Mouse (Mus musculus): ENCODE data around the gene Runx1. TPM values are rescaled to one million over a fixed set of nuclear protein-coding genes. Genes with fewer than 3 reads are reported as not detected.

Runx1 gene
- polyA plus RNA-seq, 1 experiment from 2014 or later = 4.9 TPM

GRCm38 (mm10) chr16:92627262-92627661 lies 198.7 kb downstream of the Runx1 start:
- no peak overlapping the region for H3K9ac ChIP-seq (replicated peaks)
- H3K36me3 ChIP-seq = no peaks in the 10 kb centered on the region
- no peak overlapping the region for H3K4me3 ChIP-seq (replicated peaks)
- H3K4me2 ChIP-seq = no peak overlapping the region
- H3K4me1 ChIP-seq (replicated peaks) = peaks cover 69% of the 10 kb centered on the region
- no peak for ATAC-seq (ENCODE audit: insufficient number of reproducible peaks, insufficient read depth, low FRiP score, low TSS enrichment, low read depth)
- 9% methylated on average over 6 of the region's 6 CpGs for WGBS
- no peaks in the 10 kb centered on the region for H3K27me3 ChIP-seq
- peak overlapping the region; percentile 84 for H3K27ac ChIP-seq
- H3K9me3 ChIP-seq = no peaks in the 10 kb centered on the region

GRCm38 (mm10) chr16:92623953-92624352 lies 202.0 kb downstream of the Runx1 start:
- Histone ChIP-seq H3K27ac (no peak overlapping the region), H3K9me3 (no peaks in the 10 kb centered on the region), H3K4me3 (replicated peaks) (no peak overlapping the region), H3K27me3 (no peaks in the 10 kb centered on the region), H3K4me2 (no peak overlapping the region), H3K36me3 (no peaks in the 10 kb centered on the region), H3K9ac (replicated peaks) (no peak overlapping the region), H3K4me1 (replicated peaks) (peaks cover 68% of the 10 kb centered on the region)
- ATAC-seq (ENCODE audit: insufficient number of reproducible peaks, insufficient read depth, low FRiP score, low TSS enrichment, low read depth) = no peak
- WGBS = 90% methylated on average over 11 of the region's 11 CpGs

- H3K9me3 ChIP-seq = peaks cover 8% of the 10 kb centered on the region
- H3K27ac ChIP-seq = peak overlapping the region; percentile 29; the same call in 1 of the 2 replicates
- H3K27me3 ChIP-seq = no peaks in the 10 kb centered on the region
- no peak for ATAC-seq (ENCODE audit: insufficient number of reproducible peaks, insufficient read depth, low FRiP score, low TSS enrichment, low read depth)
- 43% methylated on average over 8 of the region's 8 CpGs for WGBS
- no peak overlapping the region for H3K4me3 ChIP-seq (replicated peaks)
- peaks cover 47% of the 10 kb centered on the region for H3K4me1 ChIP-seq (replicated peaks)
- no peaks in the 10 kb centered on the region for H3K36me3 ChIP-seq
- H3K9ac ChIP-seq (replicated peaks) = no peak overlapping the region
- no peak overlapping the region for H3K4me2 ChIP-seq
Observed at GRCm38 (mm10) chr16:92621859-92622258, 204.1 kb downstream of the Runx1 start.

- H3K27ac ChIP-seq = peak overlapping the region; percentile 20; the same call in 1 of the 2 replicates
- 63% methylated on average over 10 of the region's 10 CpGs for WGBS
Observed at GRCm38 (mm10) chr16:92620841-92621518, 205.0 kb downstream of the Runx1 start.

GRCm38 (mm10) chr16:92616839-92617238 lies 209.1 kb downstream of the Runx1 start:
- Histone ChIP-seq H3K27ac (no peak overlapping the region), H3K36me3 (no peaks in the 10 kb centered on the region), H3K4me3 (replicated peaks) (no peak overlapping the region), H3K9ac (replicated peaks) (no peak overlapping the region), H3K27me3 (no peaks in the 10 kb centered on the region), H3K9me3 (peaks cover 8% of the 10 kb centered on the region), H3K4me2 (no peak overlapping the region), H3K4me1 (replicated peaks) (peaks cover 33% of the 10 kb centered on the region)
- WGBS = 88% methylated on average over 2 of the region's 2 CpGs
- no peak for ATAC-seq (ENCODE audit: insufficient number of reproducible peaks, insufficient read depth, low FRiP score, low TSS enrichment, low read depth)

More at GRCm38 (mm10) chr16:92620841-92621518, 205.0 kb downstream of the Runx1 start:
- Histone ChIP-seq H3K4me1 (replicated peaks) (peaks cover 38% of the 10 kb centered on the region), H3K27me3 (no peaks in the 10 kb centered on the region), H3K4me2 (no peak overlapping the region), H3K9me3 (peaks cover 8% of the 10 kb centered on the region), H3K36me3 (no peaks in the 10 kb centered on the region), H3K4me3 (replicated peaks) (no peak overlapping the region), H3K9ac (replicated peaks) (no peak overlapping the region)
- ATAC-seq (ENCODE audit: insufficient number of reproducible peaks, insufficient read depth, low FRiP score, low TSS enrichment, low read depth) = no peak

- no peak overlapping the region for H3K4me2 ChIP-seq
- 84% methylated on average over 15 of the region's 15 CpGs for WGBS
Observed at GRCm38 (mm10) chr16:92615234-92615799, 210.6 kb downstream of the Runx1 start.

GRCm38 (mm10) chr16:92612546-92612945 lies 213.4 kb downstream of the Runx1 start:
- WGBS = 20% methylated on average over 8 of the region's 8 CpGs
- Histone ChIP-seq H3K27me3 (no peaks in the 10 kb centered on the region), H3K4me1 (replicated peaks) (peaks cover 55% of the 10 kb centered on the region), H3K4me3 (replicated peaks) (no peak overlapping the region), H3K4me2 (no peak overlapping the region), H3K9ac (replicated peaks) (no peak overlapping the region), H3K9me3 (no peaks in the 10 kb centered on the region; the same call in 1 of the 2 replicates), H3K36me3 (no peaks in the 10 kb centered on the region), H3K27ac (no peak overlapping the region)
- ATAC-seq (ENCODE audit: insufficient number of reproducible peaks, insufficient read depth, low FRiP score, low TSS enrichment, low read depth) = no peak

More at GRCm38 (mm10) chr16:92615234-92615799, 210.6 kb downstream of the Runx1 start:
- Histone ChIP-seq H3K27ac (no peak overlapping the region), H3K27me3 (no peaks in the 10 kb centered on the region), H3K4me1 (replicated peaks) (peaks cover 31% of the 10 kb centered on the region), H3K9me3 (peaks cover 8% of the 10 kb centered on the region), H3K36me3 (no peaks in the 10 kb centered on the region), H3K4me3 (replicated peaks) (no peak overlapping the region), H3K9ac (replicated peaks) (no peak overlapping the region)
- ATAC-seq (ENCODE audit: insufficient number of reproducible peaks, insufficient read depth, low FRiP score, low TSS enrichment, low read depth) = no peak

- Histone ChIP-seq H3K27me3 (peaks cover 3% of the 10 kb centered on the region; the same call in 1 of the 2 replicates), H3K9me3 (no peaks in the 10 kb centered on the region), H3K4me1 (replicated peaks) (peaks cover 57% of the 10 kb centered on the region), H3K27ac (no peak overlapping the region), H3K4me3 (replicated peaks) (no peak overlapping the region), H3K9ac (replicated peaks) (no peak overlapping the region), H3K36me3 (no peaks in the 10 kb centered on the region), H3K4me2 (no peak overlapping the region)
- WGBS = 82% methylated on average over 11 of the region's 12 CpGs
- ATAC-seq (ENCODE audit: insufficient number of reproducible peaks, insufficient read depth, low FRiP score, low TSS enrichment, low read depth) = no peak
Observed at GRCm38 (mm10) chr16:92611641-92612149, 214.3 kb downstream of the Runx1 start.

- H3K36me3 ChIP-seq = no peaks in the 10 kb centered on the region
- no peak overlapping the region for H3K4me3 ChIP-seq (replicated peaks)
- H3K9me3 ChIP-seq = no peaks in the 10 kb centered on the region
- ATAC-seq (ENCODE audit: insufficient number of reproducible peaks, insufficient read depth, low FRiP score, low TSS enrichment, low read depth) = no peak
- H3K4me2 ChIP-seq = no peak overlapping the region
- peaks cover 66% of the 10 kb centered on the region for H3K4me1 ChIP-seq (replicated peaks)
- H3K27me3 ChIP-seq = peaks cover 15% of the 10 kb centered on the region
- 39% methylated on average over 8 of the region's 8 CpGs for WGBS
- peak overlapping the region; percentile 37; the same call in 1 of the 2 replicates for H3K27ac ChIP-seq
- H3K9ac ChIP-seq (replicated peaks) = no peak overlapping the region
Observed at GRCm38 (mm10) chr16:92610464-92610863, 215.5 kb downstream of the Runx1 start.

- 57% methylated on average over 11 of the region's 11 CpGs for WGBS
- no peak for ATAC-seq (ENCODE audit: insufficient number of reproducible peaks, insufficient read depth, low FRiP score, low TSS enrichment, low read depth)
- peak overlapping the region; percentile 82 for H3K27ac ChIP-seq
Observed at GRCm38 (mm10) chr16:92609717-92610077, 216.3 kb downstream of the Runx1 start.

GRCm38 (mm10) chr16:92609006-92609716 lies 216.8 kb downstream of the Runx1 start:
- Histone ChIP-seq H3K9me3 (no peaks in the 10 kb centered on the region), H3K27ac (peak overlapping the region; percentile 82), H3K36me3 (no peaks in the 10 kb centered on the region), H3K27me3 (peaks cover 19% of the 10 kb centered on the region), H3K9ac (replicated peaks) (no peak overlapping the region), H3K4me3 (replicated peaks) (no peak overlapping the region), H3K4me1 (replicated peaks) (peaks cover 69% of the 10 kb centered on the region), H3K4me2 (peak overlapping the region; percentile 39)
- WGBS = 10% methylated on average over 8 of the region's 8 CpGs
- ATAC-seq (ENCODE audit: insufficient number of reproducible peaks, insufficient read depth, low FRiP score, low TSS enrichment, low read depth) = no peak

More at GRCm38 (mm10) chr16:92609717-92610077, 216.3 kb downstream of the Runx1 start:
- Histone ChIP-seq H3K36me3 (no peaks in the 10 kb centered on the region), H3K4me3 (replicated peaks) (no peak overlapping the region), H3K4me2 (no peak overlapping the region), H3K9ac (replicated peaks) (no peak overlapping the region), H3K9me3 (no peaks in the 10 kb centered on the region), H3K27me3 (peaks cover 17% of the 10 kb centered on the region), H3K4me1 (replicated peaks) (peaks cover 69% of the 10 kb centered on the region)

Measured in limb, embryonic 12.5 days (tissue).